Mouse (Mus musculus) forebrain, embryonic 13.5 days (tissue): ENCODE results near the gene Cd2bp2. TPM values are rescaled to one million over a fixed set of nuclear protein-coding genes. Genes with fewer than 3 reads are reported as not detected.

Source experiments
- ATAC-seq: fragments of 200-750 bp; cut with Nextera tagmentation; 2 replicates; pipeline ENCODE4 v1.8.0; 2017
- H3K27ac ChIP-seq: fragments of 300-500 bp; sonication (generic); 2 replicates; pipeline ENCODE4 v1.5.1; 2015; ENCODE audit warnings: inconsistent platforms, mild to moderate bottlenecking, moderate library complexity
- H3K27me3 ChIP-seq: fragments of 300-500 bp; sonication (generic); 2 replicates; pipeline ENCODE4 v1.6.1; 2015; ENCODE audit warnings: mild to moderate bottlenecking, inconsistent platforms
- H3K36me3 ChIP-seq: fragments of 300-500 bp; sonication (generic); 2 replicates; pipeline ENCODE4 v1.6.1; 2015; ENCODE audit warnings: mild to moderate bottlenecking, inconsistent platforms; ENCODE audit not compliant: poor library complexity, severe bottlenecking
- H3K4me1 ChIP-seq: fragments of 300-500 bp; sonication (generic); 2 replicates; pipeline ENCODE4 v1.6.1; 2015; ENCODE audit warnings: inconsistent platforms
- H3K4me2 ChIP-seq: fragments of 300-500 bp; sonication (generic); 2 replicates; pipeline ENCODE4 v1.6.1; 2015; ENCODE audit warnings: inconsistent platforms, mild to moderate bottlenecking, moderate library complexity
- H3K4me3 ChIP-seq: fragments of 300-500 bp; sonication (generic); 2 replicates; pipeline ENCODE4 v1.5.1; 2015; ENCODE audit warnings: mild to moderate bottlenecking, inconsistent platforms
- H3K9ac ChIP-seq: fragments of 300-500 bp; sonication (generic); 2 replicates; pipeline ENCODE4 v1.6.1; 2015; ENCODE audit warnings: mild to moderate bottlenecking, inconsistent platforms
- H3K9me3 ChIP-seq: fragments of 300-500 bp; sonication (generic); replicated peaks from 2 replicates; pipeline ENCODE4 v1.6.1; 2016; ENCODE audit warnings: inconsistent platforms
- WGBS: fragments of 180-500 bp; shearing (Covaris S2); methylation state at CpG from one replicate; pipeline ENCODE4 v1.1.7; 2015; 5-methylcytosine and 5-hydroxymethylcytosine counted together
- polyA plus RNA-seq: library from polyadenylated mRNA; unstranded; fragments of >200 nt; fragmentation: Nextera tagmentation; extraction: Ambion mirVana; gene quantifications from 2 replicates; pipeline ENCODE4 v1.2.1, GENCODE M21; 2015

Gene Cd2bp2
- polyA plus RNA-seq, 1 experiment from 2014 or later: 89.0 TPM

DNA sequence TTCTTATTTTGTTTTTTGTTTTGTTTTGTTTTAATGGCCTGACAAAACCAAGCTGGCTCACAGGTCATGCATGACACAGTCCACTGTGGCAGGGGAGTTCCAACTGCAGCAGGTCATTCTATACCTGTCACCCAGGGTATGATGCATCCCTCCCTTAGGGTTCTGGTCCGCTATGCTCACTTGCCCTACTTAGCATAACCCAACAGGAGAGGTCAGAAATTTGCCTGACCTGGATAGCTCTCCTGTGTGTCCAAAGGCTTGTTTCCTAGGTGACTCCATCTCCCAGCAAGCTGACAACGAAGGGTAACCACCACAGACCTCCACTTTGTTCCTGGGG is 49.6 kb downstream of the Cd2bp2 start:
- Histone ChIP-seq H3K4me2 (no peak overlapping the region), H3K27me3 (no peaks in the 10 kb centered on the region), H3K27ac (no peak overlapping the region), H3K4me1 (no peaks in the 10 kb centered on the region), H3K36me3 (no peaks in the 10 kb centered on the region), H3K9me3 (no peaks in the 10 kb centered on the region), H3K9ac (no peak overlapping the region), H3K4me3 (no peak overlapping the region)
- ATAC-seq: no peak
- WGBS: 52% methylated on average over 2 of the region's 2 CpGs

DNA sequence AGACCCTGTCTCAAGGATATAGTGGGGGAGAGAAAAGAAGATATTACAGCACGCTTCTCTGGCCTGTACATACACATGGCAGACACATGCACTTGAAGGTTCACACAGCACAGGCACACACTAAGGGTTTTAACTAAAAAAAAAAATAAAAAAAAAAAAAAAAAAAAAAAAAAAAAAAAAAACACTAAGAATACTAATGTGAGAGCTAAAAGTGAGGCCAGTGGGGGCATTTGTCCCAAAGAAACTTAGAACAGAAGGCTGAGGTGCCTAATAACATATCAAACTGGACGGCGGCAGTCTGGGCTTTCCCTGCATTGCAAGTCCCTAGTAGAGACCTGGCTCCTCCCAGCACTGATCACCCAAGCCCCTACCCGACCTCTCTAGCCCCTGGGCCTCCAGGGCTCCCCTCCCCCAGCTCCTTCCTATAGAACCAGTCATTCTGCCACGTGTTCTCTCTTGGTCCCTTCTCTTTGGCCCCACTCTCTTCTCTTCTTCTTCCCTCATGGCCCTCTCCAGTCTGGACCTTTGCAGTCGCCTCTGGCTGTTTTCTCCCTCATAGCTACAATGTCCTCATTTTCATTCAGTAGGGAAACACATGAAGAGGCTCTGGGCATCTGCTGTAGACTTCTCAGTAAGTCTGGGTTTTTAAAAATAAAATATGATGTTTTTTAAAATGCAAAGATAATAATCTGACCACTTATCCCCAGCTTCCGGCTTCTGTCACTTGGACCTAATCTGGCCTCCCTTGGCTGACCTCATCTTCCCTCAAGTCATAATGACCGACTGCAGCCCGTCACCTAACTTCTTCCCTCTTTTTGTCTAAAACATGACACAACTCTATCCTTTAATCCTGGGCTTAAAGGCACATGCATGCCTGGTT is 50.2 kb downstream of the Cd2bp2 start:
- no peaks in the 10 kb centered on the region for H3K9me3 ChIP-seq
- H3K36me3 ChIP-seq: no peaks in the 10 kb centered on the region
- H3K27me3 ChIP-seq: no peaks in the 10 kb centered on the region
- WGBS: 58% methylated on average over 9 of the region's 9 CpGs
- no peak for ATAC-seq
- no peak overlapping the region for H3K4me3 ChIP-seq
- no peak overlapping the region for H3K9ac ChIP-seq
- no peak overlapping the region for H3K4me2 ChIP-seq
- no peaks in the 10 kb centered on the region for H3K4me1 ChIP-seq
- no peak overlapping the region for H3K27ac ChIP-seq

DNA sequence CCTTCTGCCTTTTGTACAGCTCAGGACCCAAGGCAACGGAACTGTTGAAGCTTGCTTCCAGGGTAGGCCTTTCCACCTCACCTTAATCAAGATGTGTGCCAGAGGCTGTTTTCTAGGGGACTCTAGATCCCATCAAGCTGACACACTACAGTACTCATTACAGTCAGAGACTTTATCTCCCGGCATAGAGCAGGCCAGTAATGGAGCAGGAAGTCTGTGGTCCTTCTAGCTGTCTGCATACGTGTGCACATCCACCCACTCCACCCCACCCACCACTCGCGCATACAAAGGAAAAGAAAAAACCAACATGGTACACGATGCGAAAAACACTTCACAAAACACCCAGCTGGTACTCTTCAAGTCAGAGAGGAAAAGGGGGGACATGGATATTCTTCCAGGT is 51.4 kb downstream of the Cd2bp2 start:
- no peak overlapping the region for H3K4me3 ChIP-seq
- no peak for ATAC-seq
- 89% methylated on average over 7 of the region's 7 CpGs for WGBS
- no peaks in the 10 kb centered on the region for H3K36me3 ChIP-seq
- H3K27ac ChIP-seq: no peak overlapping the region
- H3K9me3 ChIP-seq: no peaks in the 10 kb centered on the region
- no peaks in the 10 kb centered on the region for H3K4me1 ChIP-seq
- no peak overlapping the region for H3K4me2 ChIP-seq
- H3K27me3 ChIP-seq: no peaks in the 10 kb centered on the region
- no peak overlapping the region for H3K9ac ChIP-seq

DNA sequence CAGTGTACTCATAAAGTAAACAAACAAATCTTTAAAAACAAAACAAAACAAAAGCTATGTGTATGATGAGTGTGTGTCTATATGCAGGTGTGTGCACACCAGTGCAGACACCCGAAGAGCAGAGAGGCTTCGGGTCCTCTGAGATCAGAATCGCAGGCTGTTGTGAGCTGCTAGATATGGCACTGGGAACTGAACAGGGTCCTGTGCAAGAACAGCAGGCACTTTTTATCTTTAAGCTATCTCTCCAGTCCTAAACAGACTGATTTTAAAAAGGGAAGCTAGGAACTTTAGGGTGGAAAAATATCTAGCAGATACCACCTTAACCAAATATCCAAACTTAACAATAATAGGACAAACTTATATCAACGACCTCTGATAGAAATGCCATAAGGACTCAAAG is 53.2 kb downstream of the Cd2bp2 start:
- no peak overlapping the region for H3K4me2 ChIP-seq
- no peak overlapping the region for H3K27ac ChIP-seq
- WGBS: 90% methylated on average over 4 of the region's 4 CpGs
- no peaks in the 10 kb centered on the region for H3K9me3 ChIP-seq
- ATAC-seq: no peak
- no peaks in the 10 kb centered on the region for H3K4me1 ChIP-seq
- no peaks in the 10 kb centered on the region for H3K36me3 ChIP-seq
- no peak overlapping the region for H3K4me3 ChIP-seq
- H3K9ac ChIP-seq: no peak overlapping the region
- H3K27me3 ChIP-seq: no peaks in the 10 kb centered on the region

DNA sequence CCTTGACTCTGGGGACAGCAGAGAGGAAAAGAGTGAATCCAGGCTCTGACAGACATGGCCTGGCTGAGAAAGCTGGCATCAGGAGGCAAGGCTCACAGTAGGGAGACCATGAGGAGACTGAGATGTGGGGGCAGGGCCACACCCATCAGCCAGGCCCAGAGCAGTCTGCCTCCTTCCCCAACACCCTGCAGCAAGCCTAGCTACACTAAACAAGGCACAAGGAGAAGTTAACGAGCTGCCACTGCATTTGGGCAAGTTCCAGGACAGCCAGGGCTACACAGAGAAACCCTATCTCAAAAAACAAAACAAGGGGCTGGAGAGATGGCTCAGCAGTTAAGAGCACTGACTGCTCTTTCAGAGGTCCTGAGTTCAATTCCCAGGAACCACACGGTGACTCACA is 53.6 kb downstream of the Cd2bp2 start:
- H3K4me3 ChIP-seq: no peak overlapping the region
- H3K4me1 ChIP-seq: no peaks in the 10 kb centered on the region
- no peak for ATAC-seq
- no peak overlapping the region for H3K4me2 ChIP-seq
- no peaks in the 10 kb centered on the region for H3K9me3 ChIP-seq
- no peaks in the 10 kb centered on the region for H3K36me3 ChIP-seq
- H3K9ac ChIP-seq: no peak overlapping the region
- no peaks in the 10 kb centered on the region for H3K27me3 ChIP-seq
- H3K27ac ChIP-seq: no peak overlapping the region
- WGBS: 42% methylated on average over 2 of the region's 2 CpGs

Other genes with a start within 250 kb of the Cd2bp2 start
- gene Asphd1, start 246.5 kb downstream of the Cd2bp2 start, polyA plus RNA-seq: 2.5 and 5.1 TPM in 2 replicates
- 16.8 and 18.4 TPM in 2 replicates for gene Sez6l2, start 245.5 kb downstream of the Cd2bp2 start, polyA plus RNA-seq
- gene Cdipt, start 220.1 kb downstream of the Cd2bp2 start, polyA plus RNA-seq: 82.9 and 95.8 TPM in 2 replicates
- 0.42 and 1.2 TPM in 2 replicates for gene Cdiptos, start 220.0 kb downstream of the Cd2bp2 start, polyA plus RNA-seq
- gene Mvp, start 181.4 kb downstream of the Cd2bp2 start, polyA plus RNA-seq: 2.5 and 3.2 TPM in 2 replicates
- gene Pagr1b, start 179.6 kb downstream of the Cd2bp2 start, polyA plus RNA-seq: 0.65 and 1.0 TPM in 2 replicates
- 41.7 and 74.5 TPM in 2 replicates for gene Pagr1a, start 178.7 kb downstream of the Cd2bp2 start, polyA plus RNA-seq
- gene Gm42742, start 175.0 kb downstream of the Cd2bp2 start, polyA plus RNA-seq: 41.1 and 88.0 TPM in 2 replicates
- 6.8 and 8.3 TPM in 2 replicates for gene Prrt2, start 174.8 kb downstream of the Cd2bp2 start, polyA plus RNA-seq
- 63.9 and 65.8 TPM in 2 replicates for gene Maz, start 169.0 kb downstream of the Cd2bp2 start, polyA plus RNA-seq
- gene Kif22, start 153.6 kb downstream of the Cd2bp2 start, polyA plus RNA-seq: 135 and 143 TPM in 2 replicates
- not detected in 2 replicates for gene Zg16, start 108.7 kb downstream of the Cd2bp2 start, polyA plus RNA-seq
- gene AI467606, start 104.7 kb downstream of the Cd2bp2 start, polyA plus RNA-seq: 0.91 and 1.0 TPM in 2 replicates
- 0.67 and 0.96 TPM in 2 replicates for gene Qprt, start 73.8 kb downstream of the Cd2bp2 start, polyA plus RNA-seq
- 0.08 TPM in 1 of 2 replicates, not detected in the other for gene Spn, start 58.2 kb downstream of the Cd2bp2 start, polyA plus RNA-seq
- gene Tbc1d10b, start 12.4 kb upstream of the Cd2bp2 start, polyA plus RNA-seq: 24.9 and 27.3 TPM in 2 replicates
- gene Mylpf, start 12.8 kb upstream of the Cd2bp2 start, polyA plus RNA-seq: 9.0 and 9.8 TPM in 2 replicates
- 68.9 and 73.1 TPM in 2 replicates for gene Zfp553, start 37.0 kb upstream of the Cd2bp2 start, polyA plus RNA-seq
- gene Sept1, start 37.1 kb upstream of the Cd2bp2 start, polyA plus RNA-seq: 31.8 and 33.4 TPM in 2 replicates
- gene Zfp771, start 48.2 kb upstream of the Cd2bp2 start, polyA plus RNA-seq: 53.9 and 54.2 TPM in 2 replicates
- gene Dctpp1, start 64.7 kb upstream of the Cd2bp2 start, polyA plus RNA-seq: 224 and 229 TPM in 2 replicates
- gene Sephs2, start 78.0 kb upstream of the Cd2bp2 start, polyA plus RNA-seq: 51.1 and 53.2 TPM in 2 replicates
- 0.19 and 0.26 TPM in 2 replicates for gene Itgal, start 100.2 kb upstream of the Cd2bp2 start, polyA plus RNA-seq
- 11.8 and 12.6 TPM in 2 replicates for gene Zfp768, start 149.5 kb upstream of the Cd2bp2 start, polyA plus RNA-seq
- gene Zfp747, start 180.0 kb upstream of the Cd2bp2 start, polyA plus RNA-seq: 6.4 and 8.6 TPM in 2 replicates
- 5.3 and 5.5 TPM in 2 replicates for gene 9130019O22Rik, start 191.1 kb upstream of the Cd2bp2 start, polyA plus RNA-seq
- gene E430018J23Rik, start 197.6 kb upstream of the Cd2bp2 start, polyA plus RNA-seq: 6.0 and 7.2 TPM in 2 replicates
- gene Zfp764, start 210.8 kb upstream of the Cd2bp2 start, polyA plus RNA-seq: 4.3 and 5.4 TPM in 2 replicates
- 30.3 and 36.2 TPM in 2 replicates for gene Zfp688, start 226.0 kb upstream of the Cd2bp2 start, polyA plus RNA-seq